Mouse (Mus musculus): Measurements from ENCODE around the gene Il15ra. TPM values are rescaled to one million over a fixed set of nuclear protein-coding genes. Genes with fewer than 3 reads are reported as not detected.

Il15ra gene
- not detected in 2 replicates for polyA plus RNA-seq (2012; ENCODE audit: insufficient read depth, insufficient read length, low replicate concordance, missing spikeins)

DNA sequence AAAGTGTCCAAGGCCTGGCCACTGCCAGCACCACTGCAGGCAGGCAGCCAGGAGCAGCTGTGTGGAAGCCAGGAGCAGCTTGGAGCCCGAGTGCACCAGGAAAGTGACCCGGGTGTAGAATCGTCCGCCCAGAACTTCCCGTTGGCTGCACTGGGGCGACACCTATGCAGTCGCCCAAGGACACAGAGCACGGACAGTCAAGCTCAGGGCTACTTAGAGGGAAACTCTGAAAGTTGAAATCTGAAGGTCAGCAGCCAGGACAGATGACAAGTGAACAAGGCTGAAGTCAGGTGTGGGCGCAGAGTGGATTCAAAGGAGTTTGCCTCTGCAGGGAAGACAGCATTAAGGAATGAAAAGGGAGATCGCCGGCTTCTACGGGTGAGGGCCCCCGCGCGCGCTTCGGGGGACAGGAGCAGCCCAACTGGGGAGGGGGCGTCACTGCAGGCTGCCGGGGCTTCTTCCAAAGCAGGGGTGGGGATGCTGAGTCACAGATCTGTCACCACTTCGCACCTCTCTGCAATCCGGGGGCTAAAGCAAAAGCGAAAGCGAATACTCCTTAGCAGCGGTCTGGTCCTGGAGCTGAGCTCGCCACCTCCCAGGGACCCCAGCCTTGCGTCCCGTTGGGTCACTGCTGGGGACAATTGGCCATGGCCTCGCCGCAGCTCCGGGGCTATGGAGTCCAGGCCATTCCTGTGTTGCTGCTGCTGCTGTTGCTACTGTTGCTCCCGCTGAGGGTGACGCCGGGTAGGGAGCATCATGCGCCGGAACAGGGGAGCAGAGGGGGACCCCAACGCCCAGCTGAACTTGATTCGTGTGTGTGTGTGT, at the start of gene Il15ra:
Il15ra (plus strand) TSS at position 90 of the 825 bp plus-strand sequence.
- WGBS = under 1% methylated on average over 37 of the region's 37 CpGs
- H3K4me3 ChIP-seq (ENCODE audit: insufficient read depth, low read depth, low read length) = peak within 1 kb of the TSS; percentile 73
- peak within 1 kb of the TSS; percentile 23; the same call in 1 of the 2 replicates for H3K27ac ChIP-seq (ENCODE audit: insufficient read depth, low read depth, low read length)
- TF ChIP-seq POLR2A (IDR thresholded peaks at IDR 0.05; ENCODE audit: insufficient read depth, low read depth, low read length) = no peak
- no peak for TF ChIP-seq CTCF (IDR thresholded peaks at IDR 0.05; ENCODE audit: insufficient read depth, low read depth, low read length)
- H3K4me1 ChIP-seq (ENCODE audit: control insufficient read depth, insufficient read depth, low read length) = peaks cover 9% of the 10 kb centered on the region

DNA sequence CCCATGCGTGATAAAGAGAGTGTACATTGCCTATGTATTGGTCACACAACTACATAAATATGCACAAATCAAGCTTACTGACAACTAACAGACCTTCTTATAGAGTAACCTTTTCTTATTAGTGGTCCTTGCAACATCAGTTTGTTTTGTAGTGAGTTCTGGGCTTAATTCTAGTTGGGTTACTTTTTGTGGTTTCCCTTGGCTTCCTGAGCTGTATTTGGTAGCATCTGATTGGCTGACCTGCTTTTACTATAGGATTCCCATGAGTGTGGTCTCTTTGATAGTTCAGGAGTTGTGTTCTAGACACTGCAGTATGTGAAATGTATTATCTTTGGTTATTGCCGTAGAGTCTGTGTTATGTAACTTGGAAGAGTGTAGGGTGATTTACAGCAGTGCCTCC, 47.5 kb upstream of the Il15ra start:
- H3K4me1 ChIP-seq (ENCODE audit: control insufficient read depth, insufficient read depth, low read length) = no peaks in the 10 kb centered on the region
- TF ChIP-seq POLR2A (IDR thresholded peaks at IDR 0.05; ENCODE audit: insufficient read depth, low read depth, low read length) = no peak
- no peak overlapping the region for H3K4me3 ChIP-seq (ENCODE audit: insufficient read depth, low read depth, low read length)
- H3K27ac ChIP-seq (ENCODE audit: insufficient read depth, low read depth, low read length) = no peak overlapping the region
- 97% methylated on average over 2 of the region's 2 CpGs for WGBS

DNA sequence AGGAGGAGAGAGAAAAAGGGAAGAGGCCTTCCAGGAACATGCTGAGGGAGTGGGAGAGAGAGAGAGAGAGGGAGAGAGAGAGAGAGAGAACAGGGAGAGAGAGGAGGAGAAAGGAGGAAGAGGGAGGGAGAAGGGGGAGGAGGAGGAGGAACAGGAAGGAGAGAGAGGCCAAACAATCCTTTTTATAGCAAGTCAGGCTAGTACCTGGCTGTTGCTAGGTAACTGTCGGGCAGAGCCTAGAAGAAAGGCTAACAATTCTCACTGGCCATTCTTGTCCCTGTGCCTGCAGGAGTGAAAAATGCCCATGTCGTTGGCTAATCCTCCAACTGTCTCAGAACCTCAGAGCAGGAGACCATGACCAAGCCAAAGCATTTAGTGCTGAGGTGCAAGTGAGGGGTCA, 45.8 kb upstream of the Il15ra start:
- Histone ChIP-seq H3K4me3 (ENCODE audit: insufficient read depth, low read depth, low read length) (no peak overlapping the region), H3K4me1 (ENCODE audit: control insufficient read depth, insufficient read depth, low read length) (no peaks in the 10 kb centered on the region), H3K27ac (ENCODE audit: insufficient read depth, low read depth, low read length) (no peak overlapping the region)
- TF ChIP-seq POLR2A (IDR thresholded peaks at IDR 0.05; ENCODE audit: insufficient read depth, low read depth, low read length) (no peak), CTCF (IDR thresholded peaks at IDR 0.05; ENCODE audit: insufficient read depth, low read depth, low read length) (no peak)
- 14% methylated on average over 2 of the region's 2 CpGs for WGBS

DNA sequence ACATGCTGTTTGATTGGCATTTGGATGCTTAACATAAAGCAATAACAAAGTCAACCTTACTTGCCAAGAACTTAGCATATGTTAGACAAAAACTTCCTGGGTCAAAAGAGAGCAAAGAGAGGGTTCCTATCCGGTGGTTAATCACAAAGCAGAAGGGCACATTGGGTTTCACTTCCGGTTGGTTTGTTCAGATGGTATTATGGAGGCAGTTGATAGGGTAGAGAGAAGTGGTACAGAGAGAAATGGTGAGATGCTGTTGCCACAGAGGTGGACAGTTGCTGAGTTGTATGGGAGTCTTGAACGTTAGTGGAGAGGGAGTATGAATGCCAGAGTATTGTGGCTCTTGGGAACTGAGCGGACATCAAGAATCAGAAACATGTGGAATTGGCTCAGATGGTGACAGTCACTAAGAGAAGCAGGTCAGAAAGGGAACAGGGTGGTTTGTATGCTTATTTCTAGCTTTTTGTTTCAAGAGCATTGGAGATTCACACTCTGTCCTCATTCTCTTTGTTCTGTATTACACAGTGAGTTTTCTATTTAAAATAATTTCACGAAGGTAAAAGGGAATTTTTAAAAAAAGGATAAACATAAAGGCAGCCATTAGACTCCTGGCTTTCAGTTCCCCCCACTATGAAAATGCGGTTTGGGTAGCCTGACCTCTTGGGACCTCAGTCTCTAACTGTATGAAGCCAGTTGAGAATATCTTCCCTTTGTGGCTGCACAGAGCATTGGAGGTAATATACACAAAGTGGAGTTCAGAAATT, 42.8 kb upstream of the Il15ra start:
- Histone ChIP-seq H3K27ac (ENCODE audit: insufficient read depth, low read depth, low read length) (no peak overlapping the region), H3K4me1 (ENCODE audit: control insufficient read depth, insufficient read depth, low read length) (no peaks in the 10 kb centered on the region; the same call in 1 of the 2 replicates), H3K4me3 (ENCODE audit: insufficient read depth, low read depth, low read length) (no peak overlapping the region)
- TF ChIP-seq POLR2A (IDR thresholded peaks at IDR 0.05; ENCODE audit: insufficient read depth, low read depth, low read length) (no peak), CTCF (IDR thresholded peaks at IDR 0.05; ENCODE audit: insufficient read depth, low read depth, low read length) (no peak)
- WGBS = 77% methylated on average over 6 of the region's 6 CpGs

DNA sequence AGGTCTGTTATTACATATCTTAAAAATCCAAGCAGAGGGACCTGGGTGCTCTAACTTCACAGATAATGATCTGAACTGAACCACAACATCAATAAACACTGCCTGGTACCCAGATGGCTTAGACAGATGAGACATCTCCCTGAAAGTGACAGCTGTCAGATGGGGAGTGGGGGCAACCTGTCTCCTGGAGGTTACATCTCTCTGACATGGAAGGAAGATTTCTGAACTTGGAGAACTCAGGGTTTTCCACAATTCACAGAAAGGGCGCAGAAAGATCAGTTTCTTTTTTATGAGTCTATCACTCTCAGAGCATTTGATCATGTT, 42.2 kb upstream of the Il15ra start:
- TF ChIP-seq CTCF (IDR thresholded peaks at IDR 0.05; ENCODE audit: insufficient read depth, low read depth, low read length) (no peak), POLR2A (IDR thresholded peaks at IDR 0.05; ENCODE audit: insufficient read depth, low read depth, low read length) (no peak)
- Histone ChIP-seq H3K27ac (ENCODE audit: insufficient read depth, low read depth, low read length) (no peak overlapping the region), H3K4me1 (ENCODE audit: control insufficient read depth, insufficient read depth, low read length) (no peaks in the 10 kb centered on the region; the same call in 1 of the 2 replicates), H3K4me3 (ENCODE audit: insufficient read depth, low read depth, low read length) (no peak overlapping the region)
- WGBS = 97% methylated on average over 1 of the region's 1 CpGs

DNA sequence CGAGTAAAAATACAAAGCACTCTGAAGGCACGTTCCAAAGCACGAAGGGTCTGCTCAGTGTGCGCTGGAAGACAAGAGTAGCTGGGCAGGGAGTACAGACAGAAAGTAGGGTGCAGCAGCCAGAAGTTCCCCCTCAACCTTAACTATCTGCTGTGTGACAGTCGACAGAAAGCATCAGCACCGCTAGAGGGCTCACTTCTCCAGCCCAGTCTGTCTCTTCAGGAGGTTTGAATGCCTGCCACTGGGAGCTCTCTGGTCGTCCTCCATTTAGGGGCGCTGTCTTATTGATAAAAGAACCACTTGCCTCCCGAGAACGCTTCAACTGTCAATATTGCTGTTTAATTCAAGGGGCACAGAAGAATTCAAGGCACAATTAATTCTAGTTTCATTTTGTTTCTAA, 41.1 kb upstream of the Il15ra start:
- TF ChIP-seq CTCF (IDR thresholded peaks at IDR 0.05; ENCODE audit: insufficient read depth, low read depth, low read length) (peak; percentile 57), POLR2A (IDR thresholded peaks at IDR 0.05; ENCODE audit: insufficient read depth, low read depth, low read length) (no peak)
- Histone ChIP-seq H3K4me3 (ENCODE audit: insufficient read depth, low read depth, low read length) (no peak overlapping the region), H3K27ac (ENCODE audit: insufficient read depth, low read depth, low read length) (no peak overlapping the region), H3K4me1 (ENCODE audit: control insufficient read depth, insufficient read depth, low read length) (no peaks in the 10 kb centered on the region; the same call in 1 of the 2 replicates)
- 2% methylated on average over 10 of the region's 10 CpGs for WGBS

DNA sequence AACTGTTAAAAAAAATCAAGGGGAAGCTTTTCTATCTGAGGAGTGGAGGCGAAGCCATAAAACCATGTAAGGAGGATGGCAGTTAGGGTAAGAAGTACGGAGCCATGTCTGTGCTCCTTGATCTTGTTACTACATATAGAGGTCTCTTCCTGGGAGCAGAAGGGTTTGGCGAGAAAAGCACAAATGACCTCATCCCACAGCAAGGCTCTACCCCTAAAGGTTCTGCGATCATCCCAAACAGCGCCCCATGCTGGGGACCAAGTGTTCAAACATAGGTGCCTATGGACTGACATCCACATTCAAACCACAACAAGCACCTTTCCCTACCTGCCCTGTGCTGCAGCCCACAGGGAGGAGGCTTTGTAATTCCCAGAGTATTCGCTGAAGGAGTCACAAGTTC, 40.7 kb upstream of the Il15ra start:
- Histone ChIP-seq H3K27ac (ENCODE audit: insufficient read depth, low read depth, low read length) (no peak overlapping the region), H3K4me3 (ENCODE audit: insufficient read depth, low read depth, low read length) (no peak overlapping the region), H3K4me1 (ENCODE audit: control insufficient read depth, insufficient read depth, low read length) (no peaks in the 10 kb centered on the region; the same call in 1 of the 2 replicates)
- 35% methylated on average over 6 of the region's 6 CpGs for WGBS
- no peak for TF ChIP-seq POLR2A (IDR thresholded peaks at IDR 0.05; ENCODE audit: insufficient read depth, low read depth, low read length)

DNA sequence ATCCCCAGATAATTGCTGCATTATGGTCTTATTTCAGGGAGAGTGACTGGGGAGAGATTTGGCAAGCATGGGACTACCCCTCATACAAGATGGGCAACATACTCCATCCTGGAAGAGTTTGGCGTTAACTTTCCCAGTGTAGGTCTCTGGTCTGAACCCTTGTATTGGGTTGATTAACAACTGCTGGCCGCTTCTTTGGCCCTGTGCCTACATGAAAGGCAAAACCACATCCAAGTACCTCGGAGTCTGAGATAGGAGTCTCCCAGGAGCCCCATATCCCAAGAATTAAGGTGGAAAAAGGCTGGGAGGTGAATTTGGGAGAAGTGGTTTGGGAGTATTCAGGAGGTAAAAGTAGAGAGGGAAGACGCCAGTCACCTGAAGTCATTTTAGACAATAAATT, 40.3 kb upstream of the Il15ra start:
- H3K4me1 ChIP-seq (ENCODE audit: control insufficient read depth, insufficient read depth, low read length) = no peaks in the 10 kb centered on the region; the same call in 1 of the 2 replicates
- TF ChIP-seq CTCF (IDR thresholded peaks at IDR 0.05; ENCODE audit: insufficient read depth, low read depth, low read length) = no peak
- no peak overlapping the region for H3K27ac ChIP-seq (ENCODE audit: insufficient read depth, low read depth, low read length)
- WGBS = 83% methylated on average over 4 of the region's 4 CpGs
- H3K4me3 ChIP-seq (ENCODE audit: insufficient read depth, low read depth, low read length) = no peak overlapping the region

DNA sequence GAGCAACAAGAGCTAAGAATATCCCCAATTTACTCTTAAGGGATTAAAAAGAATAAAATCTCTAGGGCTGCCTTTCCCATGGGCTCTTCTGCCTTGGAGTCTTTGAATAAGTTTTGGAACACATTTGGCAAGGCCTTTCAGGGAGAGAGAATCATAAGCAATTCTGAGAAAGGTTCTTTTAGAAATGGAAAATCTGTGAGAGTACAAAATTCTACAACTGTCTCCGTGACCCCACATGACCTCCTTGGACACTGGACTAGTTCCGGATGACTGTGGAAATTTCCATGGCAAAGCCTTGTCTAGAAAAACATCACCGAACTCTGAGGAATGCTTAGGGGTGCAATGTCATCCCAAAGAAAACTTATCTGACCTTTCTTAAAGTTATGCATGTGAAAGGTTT, 39.8 kb upstream of the Il15ra start:
- 88% methylated on average over 3 of the region's 3 CpGs for WGBS

More for the DNA sequence above, 39.8 kb upstream of the Il15ra start:
- TF ChIP-seq CTCF (IDR thresholded peaks at IDR 0.05; ENCODE audit: insufficient read depth, low read depth, low read length) (no peak), POLR2A (IDR thresholded peaks at IDR 0.05; ENCODE audit: insufficient read depth, low read depth, low read length) (no peak)
- Histone ChIP-seq H3K27ac (ENCODE audit: insufficient read depth, low read depth, low read length) (no peak overlapping the region), H3K4me1 (ENCODE audit: control insufficient read depth, insufficient read depth, low read length) (no peaks in the 10 kb centered on the region; the same call in 1 of the 2 replicates), H3K4me3 (ENCODE audit: insufficient read depth, low read depth, low read length) (no peak overlapping the region)
